Mouse (Mus musculus): ENCODE results near the gene Etl4. TPM values are rescaled to one million over a fixed set of nuclear protein-coding genes. Genes with fewer than 3 reads are reported as not detected.
A peak's percentile ranks its signal among the peaks of the same experiment; 100 is the strongest.
"Not testable (repeated sequence)": the region's sequence is repeated elsewhere in the genome, so short reads cannot be mapped to it uniquely, and the experiment has no call there.

The Etl4 gene
- total RNA-seq, 2 experiments from 2014 or later, result 36.8 to 38.5 TPM

- peak; percentile 70 for DNase-seq
These were observed 258.0 kb downstream of the Etl4 start for GRCm38 (mm10) chr2:20167566-20167965.

DNA sequence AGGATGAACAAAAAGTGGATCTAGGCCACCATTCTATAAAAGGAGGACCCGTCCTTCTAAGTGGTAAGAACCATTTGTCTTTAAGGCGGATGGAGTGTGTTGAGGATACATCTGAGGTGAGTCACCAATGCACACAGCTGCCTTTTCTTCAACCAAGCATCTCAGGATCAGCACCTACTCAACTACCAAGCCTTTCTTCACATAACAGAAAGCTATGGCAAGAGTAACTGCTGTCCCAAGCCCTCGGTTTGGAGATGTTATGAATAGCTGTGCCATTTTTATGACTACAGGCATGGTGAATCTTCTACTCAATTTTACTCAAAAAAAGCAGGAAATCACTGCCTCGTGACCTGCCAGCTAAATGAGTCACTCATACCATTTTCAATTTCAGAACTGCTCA is 258.6 kb downstream of the Etl4 start:
- DNase-seq, result no peak

DNA sequence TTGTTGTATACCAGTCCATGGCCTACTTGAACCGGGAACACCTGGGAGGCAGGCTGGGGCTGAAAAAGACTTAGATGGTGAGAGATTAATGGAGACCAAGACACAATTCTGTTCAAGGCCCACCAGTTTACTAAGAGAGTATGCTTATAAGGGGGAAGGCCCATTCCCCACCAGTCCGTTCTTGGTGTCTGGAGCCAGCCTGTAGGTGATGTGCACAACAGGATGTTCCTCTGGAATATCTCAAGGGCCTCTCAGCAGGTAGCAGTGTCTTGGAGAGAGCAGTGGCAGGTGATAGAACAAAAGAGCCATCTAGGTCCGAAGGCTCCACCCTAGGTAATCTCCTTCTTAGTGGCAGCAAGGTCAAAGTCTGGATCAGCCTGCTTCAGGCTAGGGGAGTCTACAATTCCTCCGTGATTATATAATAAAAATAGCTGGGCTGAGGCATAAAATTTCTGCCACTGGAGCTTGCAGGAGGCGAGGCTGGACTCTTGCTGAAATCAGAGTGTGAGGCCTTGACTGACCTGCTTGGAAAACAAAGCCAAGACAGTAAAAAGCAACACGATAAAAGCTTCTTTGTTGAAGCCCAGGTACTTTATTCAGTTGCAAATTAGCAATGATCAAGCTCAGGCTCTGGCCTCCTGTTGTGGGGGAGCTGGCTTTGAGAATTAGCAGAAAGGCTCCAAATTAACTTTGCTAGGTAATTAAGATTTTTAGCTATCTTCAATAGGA is 267.0 kb downstream of the Etl4 start:
- not testable (repeated sequence) for DNase-seq

- not testable (repeated sequence) for DNase-seq
These were observed 267.7 kb downstream of the Etl4 start for GRCm38 (mm10) chr2:20177236-20177635.

DNA sequence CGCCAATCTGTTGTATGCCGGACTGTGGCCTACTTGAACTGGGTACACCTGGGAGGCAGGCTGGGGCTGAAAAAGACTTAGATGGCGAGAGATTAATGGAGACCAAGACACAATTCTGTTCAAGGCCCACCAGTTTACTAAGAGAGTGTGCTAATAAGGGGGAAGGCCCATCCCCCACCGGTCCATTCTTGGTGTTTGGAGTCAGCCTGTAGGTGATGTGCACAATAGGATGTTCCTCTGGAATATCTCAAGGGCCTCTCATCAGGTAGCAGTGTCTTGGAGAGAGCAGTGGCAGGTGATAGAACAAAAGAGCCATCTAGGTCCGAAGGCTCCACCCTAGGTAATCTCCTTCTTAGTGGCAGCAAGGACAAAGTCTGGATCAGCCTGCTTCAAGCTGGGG is 271.0 kb downstream of the Etl4 start:
- not testable (repeated sequence) for DNase-seq

GRCm38 (mm10) chr2:20187223-20187622 is 277.6 kb downstream of the Etl4 start:
- DNase-seq, result not testable (repeated sequence)

DNA sequence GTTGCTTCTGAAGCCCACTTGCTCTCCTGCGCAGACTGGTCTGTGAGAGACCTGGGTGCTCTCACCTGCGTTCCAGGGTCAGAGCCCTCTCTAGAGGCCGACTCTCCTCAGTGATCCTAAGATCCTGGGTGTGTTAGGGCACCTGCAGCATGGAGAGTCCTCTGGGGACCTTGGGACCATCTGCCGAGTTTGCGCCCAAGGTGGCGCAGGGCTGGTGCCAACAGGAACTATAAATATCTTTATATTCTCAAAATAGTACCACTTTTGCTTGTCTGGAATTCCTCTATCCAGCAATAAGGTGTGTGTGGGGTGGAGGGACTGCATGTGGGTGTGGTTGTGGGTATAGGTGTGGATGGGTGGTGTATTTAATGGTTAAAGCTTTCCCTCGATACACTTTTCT is 293.4 kb downstream of the Etl4 start:
- peak; percentile 28 for DNase-seq

DNA sequence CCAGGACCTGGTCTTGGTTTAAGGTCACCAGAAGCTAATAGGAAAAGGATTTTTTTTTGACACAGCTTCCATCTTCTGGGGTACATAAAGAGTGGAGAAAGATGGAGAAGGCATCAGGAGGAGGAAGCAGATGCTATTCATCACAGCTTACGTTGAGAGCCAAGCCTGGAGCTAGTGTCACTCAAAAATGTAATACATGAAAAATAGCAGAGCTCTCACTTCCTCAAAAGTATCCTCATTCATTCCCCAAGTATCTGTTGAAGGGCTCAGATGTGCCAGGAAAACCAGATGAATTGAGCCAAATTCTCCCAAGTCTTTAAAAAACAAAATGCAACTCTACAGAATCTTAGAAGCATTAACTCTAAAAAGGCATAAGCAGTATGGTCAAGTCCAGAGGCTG is 297.1 kb downstream of the Etl4 start:
- no peak for DNase-seq

- DNase-seq, result peak; percentile 12
These were observed 299.2 kb downstream of the Etl4 start for GRCm38 (mm10) chr2:20208683-20209194.

GRCm38 (mm10) chr2:20209359-20209758 is 299.8 kb downstream of the Etl4 start:
- DNase-seq, result no peak

- DNase-seq, result no peak
These were observed 306.7 kb downstream of the Etl4 start for GRCm38 (mm10) chr2:20216275-20216674.

DNA sequence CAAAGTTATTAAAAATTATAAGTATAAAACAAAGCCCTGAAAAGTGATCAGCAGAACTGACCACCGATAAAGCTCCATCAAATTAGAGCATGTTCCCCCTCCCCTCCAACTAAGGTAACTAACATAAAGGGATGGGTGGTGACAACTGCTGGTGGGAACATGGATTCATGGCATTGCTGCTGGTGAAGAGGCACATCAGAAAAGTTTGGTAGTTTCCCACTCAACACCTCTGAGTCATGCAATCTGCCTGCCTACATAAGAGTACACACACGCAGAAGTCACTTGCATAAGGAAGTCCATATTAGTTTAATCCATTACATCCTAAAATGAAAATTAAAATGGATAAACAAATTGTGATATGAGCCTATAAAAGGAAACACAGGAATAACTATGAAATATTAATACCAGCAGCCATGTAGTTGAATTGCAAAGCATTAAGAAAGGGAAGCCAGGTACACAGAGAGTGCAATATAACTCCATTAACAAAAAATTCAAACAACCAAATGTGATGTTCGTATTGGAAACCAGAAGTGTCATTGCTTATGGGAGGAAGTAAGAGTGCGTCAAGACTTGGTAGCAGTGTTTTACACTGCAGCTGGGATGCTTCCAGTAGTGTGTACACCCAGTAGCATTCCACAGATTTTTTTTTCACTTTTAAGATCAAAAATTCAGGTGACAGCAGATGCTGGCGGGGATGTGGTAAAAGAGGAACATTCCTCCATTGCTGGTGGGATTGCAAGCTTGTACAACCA is 307.3 kb downstream of the Etl4 start:
- DNase-seq, result no peak

GRCm38 (mm10) chr2:20231371-20231770 is 321.8 kb downstream of the Etl4 start:
- no peak for DNase-seq

- DNase-seq, result no peak
These were observed 338.6 kb downstream of the Etl4 start for GRCm38 (mm10) chr2:20248043-20248664.

GRCm38 (mm10) chr2:20249403-20249802 is 339.8 kb downstream of the Etl4 start:
- DNase-seq, result peak; percentile 35

DNA sequence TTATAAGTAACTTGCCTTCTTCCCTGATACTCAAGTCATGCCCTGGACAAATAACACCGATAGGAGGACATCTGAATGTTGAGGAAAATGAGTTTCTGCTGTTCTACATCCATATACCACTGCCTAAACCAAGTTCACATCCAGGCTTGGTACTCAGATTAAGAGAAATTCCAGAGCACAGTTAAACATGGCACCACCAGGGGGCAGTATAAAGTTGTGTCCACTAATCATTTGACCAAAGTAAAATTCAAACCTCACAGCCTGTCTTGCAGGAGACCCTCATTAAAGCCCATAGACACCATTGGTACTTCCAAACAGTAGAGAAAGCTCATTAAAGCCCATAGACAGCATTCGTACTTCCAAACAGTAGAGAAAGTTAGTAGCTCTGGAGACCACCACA is 366.5 kb downstream of the Etl4 start:
- peak; percentile 73 for DNase-seq

DNA sequence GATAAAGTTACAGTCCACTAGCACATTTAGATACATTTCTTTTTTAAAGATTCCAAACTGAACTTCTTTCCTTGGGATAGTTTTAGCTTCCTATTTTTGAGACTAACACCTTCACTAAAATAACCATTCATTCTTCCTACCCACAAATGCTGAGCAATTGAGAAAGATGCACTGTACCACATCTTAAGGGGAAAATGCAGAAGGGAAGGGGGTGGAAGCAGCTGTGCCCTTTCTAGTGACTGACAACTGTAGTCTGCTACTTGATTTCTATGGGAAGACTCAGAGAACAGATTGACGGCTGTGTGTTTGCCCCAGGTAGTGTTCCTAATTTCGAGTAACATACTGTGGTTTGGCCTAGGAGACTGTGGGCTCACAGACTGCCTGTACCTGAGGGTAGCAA is 372.3 kb downstream of the Etl4 start:
- DNase-seq, result no peak

- no peak for DNase-seq
These were observed 374.8 kb downstream of the Etl4 start for GRCm38 (mm10) chr2:20284425-20284824.

DNA sequence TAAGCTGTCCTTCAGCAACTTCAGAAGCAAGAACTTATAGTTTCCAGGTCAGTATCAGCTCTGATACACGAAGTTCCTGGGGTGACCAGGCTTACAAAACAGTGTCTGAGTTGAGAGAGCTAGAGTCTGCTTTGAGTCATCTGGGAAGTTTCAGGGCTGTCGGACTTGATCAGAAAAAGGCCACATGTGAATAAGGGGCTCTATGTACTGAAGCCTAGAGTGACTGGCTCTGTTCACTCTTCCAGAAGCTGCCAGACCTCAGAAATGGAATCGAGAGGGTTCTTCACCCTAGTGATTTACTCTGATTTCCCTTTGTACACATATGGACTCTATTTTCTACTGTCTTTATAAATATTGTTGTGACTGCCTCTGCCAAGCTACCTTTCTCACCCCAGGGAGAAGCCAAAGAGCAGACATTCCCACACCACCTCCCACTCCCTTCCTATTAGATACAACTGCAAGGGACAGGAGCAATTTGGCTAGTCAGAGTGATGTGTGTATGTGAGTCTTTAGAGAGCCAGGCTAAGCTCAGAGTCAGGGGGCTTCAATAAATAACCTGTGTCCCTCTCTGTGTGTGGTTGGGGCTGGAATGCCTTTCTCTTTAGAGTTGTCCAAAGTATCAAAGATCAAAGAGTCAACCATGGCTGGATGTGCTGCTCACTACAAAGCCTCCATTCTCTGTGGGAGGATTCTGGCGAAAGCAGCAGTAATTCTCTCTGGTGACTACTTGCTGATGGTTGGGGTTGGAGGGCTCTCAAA is 381.6 kb downstream of the Etl4 start:
- no peak for DNase-seq

GRCm38 (mm10) chr2:20291741-20292110 is 382.1 kb downstream of the Etl4 start:
- DNase-seq, result no peak

DNA sequence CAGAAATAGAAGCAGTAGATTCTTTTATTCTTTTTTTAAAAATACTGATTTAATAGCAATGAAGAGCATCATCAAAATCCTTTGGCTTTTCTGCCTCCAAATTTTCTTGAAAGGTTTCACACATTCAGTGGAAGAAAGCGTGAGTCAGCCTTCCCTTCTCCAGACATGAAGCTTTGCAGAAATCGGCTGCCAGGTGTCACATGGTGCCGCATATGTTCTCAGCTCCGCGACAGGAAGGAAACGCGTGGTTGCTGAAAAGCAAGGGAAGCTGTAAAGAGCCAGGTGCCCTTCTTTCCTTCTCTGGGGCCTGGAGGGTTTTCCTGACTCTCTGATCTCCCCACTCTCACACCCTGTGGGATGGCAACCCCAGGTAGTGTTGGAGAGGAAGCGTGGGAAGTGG is 383.8 kb downstream of the Etl4 start:
- DNase-seq, result no peak

GRCm38 (mm10) chr2:20294596-20294995 is 385.0 kb downstream of the Etl4 start:
- no peak for DNase-seq

- DNase-seq, result no peak
These were observed 392.9 kb downstream of the Etl4 start for GRCm38 (mm10) chr2:20302517-20302916.

Data from heart, postnatal 4 days (tissue).